Mouse (Mus musculus) CH12.LX (cell line): ENCODE measurements around the gene Scamp5.

Experiments
- CHD2 ChIP-seq: IDR thresholded peaks from 2 replicates; pipeline ENCODE4 v1.6.1; 2011; ENCODE audit warnings: low read length, improper control_type of control experiment
- CTCF ChIP-seq, 2 experiments: IDR thresholded peaks in 1 of 2; conservative IDR thresholded peaks in 1 of 2; 2 replicates each; pipeline ENCODE4 v1.5.1; 2011 to 2012; ENCODE audit warnings: low read depth in 2 of 2, low read length in 2 of 2, improper control_type of control experiment in 1 of 2, inconsistent platforms in 1 of 2, mild to moderate bottlenecking in 1 of 2, moderate library complexity in 1 of 2
- E2F4 ChIP-seq: IDR thresholded peaks from 2 replicates; pipeline ENCODE4 v1.6.1; 2011; ENCODE audit warnings: low read depth, low read length, improper control_type of control experiment; ENCODE audit not compliant: insufficient replicate concordance
- EP300 ChIP-seq: IDR thresholded peaks from 2 replicates; pipeline ENCODE4 v1.6.1; 2011; ENCODE audit warnings: low read length, improper control_type of control experiment
- MXI1 ChIP-seq: IDR thresholded peaks from 2 replicates; pipeline ENCODE4 v1.6.1; 2011; ENCODE audit warnings: mild to moderate bottlenecking, low read depth, low read length, improper control_type of control experiment
- POLR2A ChIP-seq: IDR thresholded peaks from 2 replicates; pipeline ENCODE4 v1.6.1; 2011; ENCODE audit warnings: low read depth, mild to moderate bottlenecking, improper control_type of control experiment, low read length
- POLR2AphosphoS2 ChIP-seq: IDR thresholded peaks from 2 replicates; pipeline ENCODE4 v1.6.1; 2011; ENCODE audit warnings: low read depth, low read length, improper control_type of control experiment
- RCOR1 ChIP-seq: conservative IDR thresholded peaks from 2 replicates; pipeline ENCODE4 v1.6.1; 2012; ENCODE audit warnings: low read depth, mild to moderate bottlenecking, inconsistent platforms, low read length, improper control_type of control experiment
- SIN3A ChIP-seq: IDR thresholded peaks from 2 replicates; pipeline ENCODE4 v1.6.1; 2012; ENCODE audit warnings: low read length, improper control_type of control experiment, inconsistent platforms
- TBP ChIP-seq: conservative IDR thresholded peaks from 2 replicates; pipeline ENCODE4 v1.6.1; 2011; ENCODE audit warnings: low read depth, low read length, improper control_type of control experiment
- USF1 ChIP-seq: IDR thresholded peaks from 2 replicates; pipeline ENCODE4 v1.6.1; 2014; ENCODE audit warnings: low read depth, mild to moderate bottlenecking, inconsistent platforms, low read length, improper control_type of control experiment
- USF2 ChIP-seq: conservative IDR thresholded peaks from 2 replicates; pipeline ENCODE4 v1.6.1; 2011; ENCODE audit warnings: low read depth, low read length, improper control_type of control experiment
- ZC3H11A ChIP-seq: IDR thresholded peaks from 2 replicates; pipeline ENCODE4 v1.6.1; 2012; ENCODE audit warnings: low read depth, mild to moderate bottlenecking, inconsistent platforms, low read length, improper control_type of control experiment

GRCm38 (mm10) chr9:57452624-57453462, 15.0 kb downstream of the Scamp5 start:
- TF ChIP-seq RCOR1 (no peak), CTCF (conservative IDR thresholded peaks at IDR 0.05 in 1 of 2, IDR thresholded peaks at IDR 0.05 in 1 of 2; ENCODE audit: low read depth in 2 of 2, low read length in 2 of 2) (no peak), SIN3A (no peak), E2F4 (no peak), USF2 (no peak), POLR2A (no peak), CHD2 (no peak), USF1 (no peak), MXI1 (no peak), TBP (no peak), EP300 (no peak), POLR2AphosphoS2 (no peak), ZC3H11A (no peak)
